Mouse (Mus musculus): ENCODE data around the gene Nfic. TPM values are rescaled to one million over a fixed set of nuclear protein-coding genes. Genes with fewer than 3 reads are reported as not detected.
A peak's percentile ranks its signal among the peaks of the same experiment; 100 is the strongest.

Nfic gene
- polyA plus RNA-seq, 1 experiment from 2014 or later: 6.9 TPM

- DNase-seq (ENCODE audit: low spot score, missing footprints): peak; percentile 99
- peak within 1 kb of the TSS; percentile 99 for H3K4me2 ChIP-seq
- H3K4me1 ChIP-seq (ENCODE audit: control insufficient read depth, insufficient read depth, low read length): peaks cover 10% of the 10 kb centered on the region
- H3K4me3 ChIP-seq (ENCODE audit: low read depth, low read length): peak within 1 kb of the TSS; percentile 83
- no peaks in the 10 kb centered on the region; the same call in 1 of the 2 replicates for H3K27me3 ChIP-seq (ENCODE audit: control insufficient read depth, insufficient read depth, low read length)
- H3K9me3 ChIP-seq (ENCODE audit: control insufficient read depth, low read length): no peaks in the 10 kb centered on the region
- peak within 1 kb of the TSS; percentile 32; the same call in 1 of the 2 replicates for H3K27ac ChIP-seq (ENCODE audit: low read depth, low read length)
- peak; percentile 96 for ATAC-seq (ENCODE audit: low FRiP score)
- H3K36me3 ChIP-seq (ENCODE audit: control insufficient read depth, insufficient read depth, low read length): peaks cover 12% of the 10 kb centered on the region
- peak within 1 kb of the TSS; percentile 87 for H3K9ac ChIP-seq (ENCODE audit: low read length)
- WGBS: under 1% methylated on average over 45 of the region's 45 CpGs
Measured at GRCm38 (mm10) chr10:81496264-81496901, 40.9 kb upstream of the Nfic start, which contains the start of gene Ncln. Ncln (minus strand) TSS chr10:81496392.

GRCm38 (mm10) chr10:81495616-81496263 is 40.3 kb upstream of the Nfic start:
- H3K4me1 ChIP-seq (ENCODE audit: control insufficient read depth, insufficient read depth, low read length): peaks cover 10% of the 10 kb centered on the region
- WGBS: 2% methylated on average over 41 of the region's 41 CpGs
- H3K36me3 ChIP-seq (ENCODE audit: control insufficient read depth, insufficient read depth, low read length): peaks cover 16% of the 10 kb centered on the region
- H3K4me2 ChIP-seq: peak overlapping the region; percentile 99
- DNase-seq (ENCODE audit: low spot score, missing footprints) (peak; percentile 87), ATAC-seq (ENCODE audit: low FRiP score) (peak; percentile 54)
- H3K27ac ChIP-seq (ENCODE audit: low read depth, low read length): peak overlapping the region; percentile 32; the same call in 1 of the 2 replicates
- H3K9me3 ChIP-seq (ENCODE audit: control insufficient read depth, low read length): no peaks in the 10 kb centered on the region
- peak overlapping the region; percentile 83 for H3K4me3 ChIP-seq (ENCODE audit: low read depth, low read length)
- no peaks in the 10 kb centered on the region; the same call in 1 of the 2 replicates for H3K27me3 ChIP-seq (ENCODE audit: control insufficient read depth, insufficient read depth, low read length)
- H3K9ac ChIP-seq (ENCODE audit: low read length): peak overlapping the region; percentile 87

GRCm38 (mm10) chr10:81495151-81495550 is 39.7 kb upstream of the Nfic start:
- H3K36me3 ChIP-seq (ENCODE audit: control insufficient read depth, insufficient read depth, low read length): peaks cover 22% of the 10 kb centered on the region
- no peak overlapping the region for H3K27ac ChIP-seq (ENCODE audit: low read depth, low read length)
- WGBS: 81% methylated on average over 6 of the region's 6 CpGs
- no peak for ATAC-seq (ENCODE audit: low FRiP score)
- H3K9ac ChIP-seq (ENCODE audit: low read length): peak overlapping the region; percentile 87
- H3K4me2 ChIP-seq: peak overlapping the region; percentile 99
- H3K9me3 ChIP-seq (ENCODE audit: control insufficient read depth, low read length): no peaks in the 10 kb centered on the region
- DNase-seq (ENCODE audit: low spot score, missing footprints): no peak
- H3K4me3 ChIP-seq (ENCODE audit: low read depth, low read length): peak overlapping the region; percentile 83
- H3K4me1 ChIP-seq (ENCODE audit: control insufficient read depth, insufficient read depth, low read length): peaks cover 10% of the 10 kb centered on the region
- no peaks in the 10 kb centered on the region; the same call in 1 of the 2 replicates for H3K27me3 ChIP-seq (ENCODE audit: control insufficient read depth, insufficient read depth, low read length)

- Histone ChIP-seq H3K4me1 (ENCODE audit: control insufficient read depth, insufficient read depth, low read length) (peaks cover 10% of the 10 kb centered on the region), H3K9me3 (ENCODE audit: control insufficient read depth, low read length) (no peaks in the 10 kb centered on the region), H3K4me3 (ENCODE audit: low read depth, low read length) (peak overlapping the region; percentile 83; the same call in 1 of the 2 replicates), H3K27me3 (ENCODE audit: control insufficient read depth, insufficient read depth, low read length) (no peaks in the 10 kb centered on the region; the same call in 1 of the 2 replicates), H3K9ac (ENCODE audit: low read length) (peak overlapping the region; percentile 87; the same call in 1 of the 2 replicates), H3K4me2 (peak overlapping the region; percentile 99), H3K36me3 (ENCODE audit: control insufficient read depth, insufficient read depth, low read length) (peaks cover 23% of the 10 kb centered on the region), H3K27ac (ENCODE audit: low read depth, low read length) (no peak overlapping the region)
- ATAC-seq (ENCODE audit: low FRiP score) (no peak), DNase-seq (ENCODE audit: low spot score, missing footprints) (no peak)
- WGBS: 87% methylated on average over 11 of the region's 11 CpGs
Measured at GRCm38 (mm10) chr10:81494260-81495041, 39.0 kb upstream of the Nfic start.

GRCm38 (mm10) chr10:81493601-81494220 is 38.3 kb upstream of the Nfic start:
- no peak for DNase-seq (ENCODE audit: low spot score, missing footprints)
- no peak overlapping the region for H3K4me3 ChIP-seq (ENCODE audit: low read depth, low read length)

GRCm38 (mm10) chr10:81492606-81493240 is 37.3 kb upstream of the Nfic start:
- no peaks in the 10 kb centered on the region for H3K27me3 ChIP-seq (ENCODE audit: control insufficient read depth, insufficient read depth, low read length)
- peaks cover 32% of the 10 kb centered on the region for H3K36me3 ChIP-seq (ENCODE audit: control insufficient read depth, insufficient read depth, low read length)
- no peak overlapping the region for H3K9ac ChIP-seq (ENCODE audit: low read length)
- H3K9me3 ChIP-seq (ENCODE audit: control insufficient read depth, low read length): no peaks in the 10 kb centered on the region
- ATAC-seq (ENCODE audit: low FRiP score) (no peak), DNase-seq (ENCODE audit: low spot score, missing footprints) (no peak)
- WGBS: 84% methylated on average over 11 of the region's 11 CpGs
- no peak overlapping the region for H3K4me2 ChIP-seq
- H3K4me3 ChIP-seq (ENCODE audit: low read depth, low read length): no peak overlapping the region
- H3K27ac ChIP-seq (ENCODE audit: low read depth, low read length): no peak overlapping the region
- H3K4me1 ChIP-seq (ENCODE audit: control insufficient read depth, insufficient read depth, low read length): peaks cover 10% of the 10 kb centered on the region

More at GRCm38 (mm10) chr10:81493601-81494220, 38.3 kb upstream of the Nfic start:
- Histone ChIP-seq H3K4me2 (no peak overlapping the region), H3K36me3 (ENCODE audit: control insufficient read depth, insufficient read depth, low read length) (peaks cover 27% of the 10 kb centered on the region), H3K9ac (ENCODE audit: low read length) (no peak overlapping the region), H3K9me3 (ENCODE audit: control insufficient read depth, low read length) (no peaks in the 10 kb centered on the region), H3K27ac (ENCODE audit: low read depth, low read length) (no peak overlapping the region), H3K4me1 (ENCODE audit: control insufficient read depth, insufficient read depth, low read length) (peaks cover 10% of the 10 kb centered on the region), H3K27me3 (ENCODE audit: control insufficient read depth, insufficient read depth, low read length) (no peaks in the 10 kb centered on the region; the same call in 1 of the 2 replicates)
- ATAC-seq (ENCODE audit: low FRiP score): no peak
- 86% methylated on average over 8 of the region's 8 CpGs for WGBS

- no peaks in the 10 kb centered on the region for H3K9me3 ChIP-seq (ENCODE audit: control insufficient read depth, low read length)
- no peak overlapping the region for H3K27ac ChIP-seq (ENCODE audit: low read depth, low read length)
- H3K4me2 ChIP-seq: no peak overlapping the region
- DNase-seq (ENCODE audit: low spot score, missing footprints): no peak
- peaks cover 10% of the 10 kb centered on the region for H3K4me1 ChIP-seq (ENCODE audit: control insufficient read depth, insufficient read depth, low read length)
- WGBS: 96% methylated on average over 9 of the region's 9 CpGs
- peaks cover 35% of the 10 kb centered on the region for H3K36me3 ChIP-seq (ENCODE audit: control insufficient read depth, insufficient read depth, low read length)
- H3K4me3 ChIP-seq (ENCODE audit: low read depth, low read length): no peak overlapping the region
- no peak for ATAC-seq (ENCODE audit: low FRiP score)
- H3K27me3 ChIP-seq (ENCODE audit: control insufficient read depth, insufficient read depth, low read length): no peaks in the 10 kb centered on the region
- H3K9ac ChIP-seq (ENCODE audit: low read length): no peak overlapping the region
Measured at GRCm38 (mm10) chr10:81491018-81491417, 35.6 kb upstream of the Nfic start.

GRCm38 (mm10) chr10:81489941-81490340 is 34.5 kb upstream of the Nfic start:
- no peak for DNase-seq (ENCODE audit: low spot score, missing footprints)
- peaks cover 35% of the 10 kb centered on the region for H3K36me3 ChIP-seq (ENCODE audit: control insufficient read depth, insufficient read depth, low read length)
- no peak overlapping the region for H3K4me3 ChIP-seq (ENCODE audit: low read depth, low read length)
- no peaks in the 10 kb centered on the region for H3K27me3 ChIP-seq (ENCODE audit: control insufficient read depth, insufficient read depth, low read length)
- no peak overlapping the region for H3K4me2 ChIP-seq
- ATAC-seq (ENCODE audit: low FRiP score): no peak
- no peaks in the 10 kb centered on the region for H3K9me3 ChIP-seq (ENCODE audit: control insufficient read depth, low read length)
- H3K4me1 ChIP-seq (ENCODE audit: control insufficient read depth, insufficient read depth, low read length): peaks cover 5% of the 10 kb centered on the region
- 86% methylated on average over 14 of the region's 14 CpGs for WGBS
- H3K9ac ChIP-seq (ENCODE audit: low read length): no peak overlapping the region
- H3K27ac ChIP-seq (ENCODE audit: low read depth, low read length): no peak overlapping the region

Measured in midbrain, embryonic 11.5 days (tissue).